Mouse (Mus musculus) bone marrow, adult 2 months (tissue): ENCODE results near the gene Mtmr4.

Source experiments
- CTCF ChIP-seq: fragments of 200-500 bp; IDR thresholded peaks from 2 replicates; pipeline ENCODE4 v1.5.1; 2011; ENCODE audit warnings: low read length, control low read depth; ENCODE audit not compliant: control insufficient read depth, insufficient read depth
- POLR2A ChIP-seq: fragments of 200-500 bp; IDR thresholded peaks from 2 replicates; pipeline ENCODE4 v1.6.1; 2011; ENCODE audit warnings: low read depth, mild to moderate bottlenecking, control low read depth, low read length, borderline replicate concordance; ENCODE audit not compliant: control insufficient read depth

- TF ChIP-seq CTCF (no peak), POLR2A (no peak)
These were observed 46.8 kb downstream of the Mtmr4 start for GRCm38 (mm10) chr11:87638793-87639192.
